ENCODE assay signal across 8 mouse cellular contexts in genomic region chr13:9191172-9192140, GRCm38 (mm10).
DNase-seq lines count a peak whose midpoint lies in the region; ATAC-seq and TF ChIP-seq lines count a peak whose summit lies in the region.

No protein-coding gene starts in this region.

- H3K27me3 ChIP-seq in liver, embryonic 11.5 days (replicated peaks; ENCODE audit: control insufficient read depth, insufficient read depth, low read length) = no peaks in the 10 kb centered on the region
- no peaks in the 10 kb centered on the region for H3K27me3 ChIP-seq in forebrain, postnatal 0 days (ENCODE audit: insufficient read depth, low read length)
- H3K27me3 ChIP-seq in liver, embryonic 12.5 days (replicated peaks) = no peaks in the 10 kb centered on the region

- no peak for TF ChIP-seq CTCF in forebrain, postnatal 0 days (IDR thresholded peaks at IDR 0.05; ENCODE audit: low read depth)

- H3K36me3 ChIP-seq in liver, embryonic 11.5 days (ENCODE audit: control insufficient read depth, insufficient read depth, low read length) = no peaks in the 10 kb centered on the region
- no peaks in the 10 kb centered on the region for H3K36me3 ChIP-seq in forebrain, postnatal 0 days (ENCODE audit: insufficient read depth)
- no peaks in the 10 kb centered on the region for H3K36me3 ChIP-seq in liver, embryonic 12.5 days

- ATAC-seq in liver, embryonic 11.5 days (replicated peaks; ENCODE audit: low FRiP score) = peak; percentile 48
- ATAC-seq in forebrain, postnatal 0 days = peak; percentile 34; the same call in 1 of the 2 replicates
- peak; percentile 51; the same call in 1 of the 2 replicates for ATAC-seq in liver, embryonic 12.5 days

- DNase-seq in liver, embryonic 11.5 days (ENCODE audit: low spot score) = peak; percentile 32
- no peak for DNase-seq in liver
- DNase-seq in adrenal gland, adult 2 months = peak; percentile 82
- no peak for DNase-seq in forebrain, postnatal 0 days
- peak; percentile 29 for DNase-seq in heart, postnatal 4 days
- DNase-seq in right cerebral cortex, adult 2 months (ENCODE audit: low spot score in 2 of 2) = peak; percentile 86 to 88
- DNase-seq in T-cell, adult 2 months (ENCODE audit: low spot score) = no peak

- no peak overlapping the region for H3K9ac ChIP-seq in liver, embryonic 11.5 days (ENCODE audit: low read depth, low read length)
- H3K9ac ChIP-seq in forebrain, postnatal 0 days = no peak overlapping the region
- H3K9ac ChIP-seq in liver, embryonic 12.5 days = no peak overlapping the region

- no peak overlapping the region for H3K27ac ChIP-seq in liver, embryonic 11.5 days (ENCODE audit: low read depth, low read length)
- H3K27ac ChIP-seq in forebrain, postnatal 0 days (ENCODE audit: low read depth, low read length) = no peak overlapping the region
- H3K27ac ChIP-seq in liver, embryonic 12.5 days = no peak overlapping the region

- H3K4me1 ChIP-seq in liver, embryonic 11.5 days (replicated peaks; ENCODE audit: control insufficient read depth, insufficient read depth, low read length) = no peaks in the 10 kb centered on the region
- H3K4me1 ChIP-seq in forebrain, postnatal 0 days (ENCODE audit: insufficient read depth) = no peaks in the 10 kb centered on the region
- H3K4me1 ChIP-seq in liver, embryonic 12.5 days = 0 out of 2 replicates have a peak, but pooled peaks cover 4% of the 10 kb centered on the region

- H3K4me3 ChIP-seq in liver, embryonic 11.5 days (ENCODE audit: low read depth, low read length) = no peak overlapping the region
- H3K4me3 ChIP-seq in forebrain, postnatal 0 days (ENCODE audit: low read depth, low read length) = no peak overlapping the region
- no peak overlapping the region for H3K4me3 ChIP-seq in liver, embryonic 12.5 days

- H3K4me2 ChIP-seq in liver, embryonic 11.5 days = peak overlapping the region; percentile 11; the same call in 1 of the 2 replicates
- no peak overlapping the region for H3K4me2 ChIP-seq in forebrain, postnatal 0 days (ENCODE audit: low read depth)
- 0 out of 2 replicates have a peak overlapping the region, but pooled peaks have one; percentile 3 for H3K4me2 ChIP-seq in liver, embryonic 12.5 days

- 42% methylated on average over 15 of the region's 15 CpGs for WGBS in liver, embryonic 11.5 days
- WGBS in forebrain, postnatal 0 days = 45% methylated on average over 15 of the region's 15 CpGs
- WGBS in liver, embryonic 12.5 days (ENCODE audit: insufficient replicate concordance) = 32% methylated on average over 14 of the region's 15 CpGs

- no peaks in the 10 kb centered on the region for H3K9me3 ChIP-seq in liver, embryonic 11.5 days (ENCODE audit: control insufficient read depth, low read length)
- H3K9me3 ChIP-seq in forebrain, postnatal 0 days (ENCODE audit: low read length) = no peaks in the 10 kb centered on the region
- no peaks in the 10 kb centered on the region for H3K9me3 ChIP-seq in liver, embryonic 12.5 days (replicated peaks)

Comparison
In these comparisons a context has a peak if more than half of its experiments do, and no peak if none do; other contexts are left out.
1. DNase-seq: peak in liver, embryonic 11.5 days (single experiment), adrenal gland, adult 2 months (single experiment), heart, postnatal 4 days (single experiment) and right cerebral cortex, adult 2 months (2 of 2); none in liver (single experiment), forebrain, postnatal 0 days (single experiment) and T-cell, adult 2 months (single experiment).
2. Peak in every context shown above with its lines, with median percentiles within 50 percentile points of each other: ATAC-seq.